Mouse (Mus musculus) cerebellum, adult 11-12 months (tissue): ENCODE results near the gene Ccdc97.
A peak's percentile ranks its signal among the peaks of the same experiment; 100 is the strongest.

ENCODE experiments used
- DNase-seq: peaks from one replicate; pipeline ENCODE4 v3.0.0; 2022

Gene Ccdc97

GRCm38 (mm10) chr7:25719761-25720610 is 1.1 kb upstream of the Ccdc97 start:
- peak; percentile 65 for DNase-seq

DNA sequence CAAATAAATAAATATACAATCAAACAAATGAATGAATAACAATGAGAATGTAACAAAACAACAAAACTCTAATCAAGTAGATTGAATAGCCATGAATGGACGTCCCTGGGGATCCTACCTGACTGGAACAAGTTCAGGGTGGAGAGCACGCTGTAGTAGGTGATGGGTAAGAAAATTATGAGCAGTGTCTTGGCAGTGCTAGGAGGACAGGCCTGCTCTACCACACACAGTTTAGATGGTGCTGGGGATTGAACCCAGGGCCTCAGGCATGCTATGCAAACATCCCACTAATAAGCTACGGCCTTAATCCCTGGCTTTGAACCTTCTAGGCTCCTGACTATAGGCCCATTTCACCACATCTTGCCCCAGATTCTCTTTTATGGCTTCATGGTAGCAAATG is 1.4 kb downstream of the Ccdc97 start:
- DNase-seq = no peak

DNA sequence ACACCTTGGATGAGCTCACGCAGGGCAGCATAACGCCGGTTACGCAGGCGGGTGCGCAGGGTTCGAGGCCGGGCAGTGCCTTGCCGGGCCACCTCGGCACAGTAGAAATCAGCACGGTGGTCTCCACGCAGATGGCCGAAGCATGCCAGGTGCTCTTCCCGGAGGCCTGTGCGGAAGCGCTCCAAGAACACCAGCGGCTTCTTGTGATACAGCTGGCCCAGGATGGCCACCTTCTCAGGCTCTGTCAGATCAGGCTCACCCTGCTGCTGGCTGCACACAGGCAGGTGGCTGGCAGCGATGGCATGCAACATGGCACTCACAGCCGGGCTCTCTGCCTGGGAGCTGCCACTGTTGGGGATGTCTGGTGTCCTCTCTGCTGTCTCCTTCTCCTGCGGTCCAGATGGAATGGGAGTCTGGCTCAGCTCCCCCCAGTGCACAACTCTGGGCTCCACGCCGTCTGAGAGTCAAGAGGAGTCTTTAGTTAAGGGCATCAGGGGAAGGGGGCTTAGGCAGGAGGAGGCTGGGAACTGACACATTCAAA is 3.1 kb downstream of the Ccdc97 start:
- no peak for DNase-seq

- DNase-seq = no peak
Measured at GRCm38 (mm10) chr7:25714581-25714980, 4.3 kb downstream of the Ccdc97 start.

- DNase-seq = no peak
Measured at GRCm38 (mm10) chr7:25712801-25713200, 6.1 kb downstream of the Ccdc97 start.

DNA sequence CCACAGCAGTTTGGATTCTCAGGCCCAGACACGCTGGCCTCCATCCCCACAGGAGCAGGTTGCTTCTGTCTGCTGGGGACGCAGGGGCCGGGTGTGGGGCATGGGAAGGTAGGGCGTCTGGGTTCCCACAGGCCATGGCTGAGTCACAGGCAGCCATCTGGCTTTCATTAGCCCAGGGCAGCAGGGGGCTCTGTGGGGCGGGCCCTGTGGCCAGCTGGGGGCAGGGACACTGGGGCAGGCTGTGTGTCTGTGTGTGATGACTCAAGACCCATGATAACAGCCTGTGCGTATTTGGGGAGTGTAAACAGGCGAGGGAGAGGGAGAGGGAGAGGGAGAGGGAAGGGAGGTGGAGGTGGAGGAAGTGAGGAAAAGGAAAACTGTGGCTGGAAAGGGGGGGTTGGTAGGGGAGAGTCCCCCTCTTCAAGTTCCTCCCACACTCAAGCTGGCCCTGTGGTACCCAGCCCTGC is 7.1 kb downstream of the Ccdc97 start:
- DNase-seq = peak; percentile 74

DNA sequence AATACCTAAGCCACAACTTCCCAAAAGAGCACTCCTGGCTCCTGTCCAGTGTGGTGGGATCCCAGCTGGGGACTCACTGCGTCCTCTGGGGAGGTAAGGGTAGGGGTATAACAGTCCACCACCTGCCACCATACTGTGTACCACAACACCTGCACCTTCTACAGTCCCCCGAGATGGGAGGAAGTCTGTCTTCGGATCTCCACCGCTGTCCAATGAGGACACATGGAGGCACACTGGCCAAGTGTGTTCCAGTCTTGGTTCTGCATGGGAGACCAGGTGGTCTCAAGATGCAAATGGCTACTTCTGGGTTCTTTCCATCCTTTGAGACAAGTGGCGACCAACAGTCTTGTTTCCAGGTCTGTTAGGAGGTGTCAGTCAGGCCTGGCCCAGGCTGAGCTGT is 7.7 kb downstream of the Ccdc97 start:
- no peak for DNase-seq

GRCm38 (mm10) chr7:25710519-25711130 is 8.3 kb downstream of the Ccdc97 start:
- DNase-seq = no peak

GRCm38 (mm10) chr7:25709961-25710360 is 8.9 kb downstream of the Ccdc97 start:
- no peak for DNase-seq

DNA sequence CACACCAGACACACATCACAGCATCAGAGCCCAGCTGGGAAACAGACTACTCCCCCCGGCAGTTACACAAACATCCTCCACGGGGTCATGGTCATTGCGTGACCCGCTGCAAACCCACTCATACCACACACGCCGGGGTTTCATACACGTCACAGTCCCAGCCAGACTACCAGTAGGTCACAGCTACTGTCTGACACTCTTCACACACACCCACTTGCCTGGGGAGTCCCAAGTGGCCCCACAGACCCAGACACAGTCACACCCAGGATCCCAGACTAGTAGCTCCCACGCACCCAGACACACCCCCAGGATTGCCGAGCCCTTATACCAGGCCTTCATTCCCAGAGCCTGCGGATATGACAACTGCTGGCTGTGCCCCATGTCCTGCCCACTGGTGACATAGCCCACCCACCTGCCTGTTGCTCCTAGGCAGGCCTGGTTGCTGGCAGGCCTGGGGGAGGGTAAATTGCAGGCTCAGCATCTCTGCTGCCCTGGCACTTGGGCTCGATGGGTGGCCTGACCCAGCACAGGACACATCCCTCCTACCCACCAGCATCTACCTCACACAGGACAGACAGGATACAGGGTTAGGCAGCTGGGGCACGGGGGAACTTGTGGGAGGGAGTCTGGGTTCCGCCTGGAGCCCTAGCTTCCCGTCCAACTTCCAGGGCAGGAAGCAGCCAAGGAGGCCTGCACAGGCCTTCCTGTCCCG is 11.2 kb downstream of the Ccdc97 start:
- DNase-seq = no peak

DNA sequence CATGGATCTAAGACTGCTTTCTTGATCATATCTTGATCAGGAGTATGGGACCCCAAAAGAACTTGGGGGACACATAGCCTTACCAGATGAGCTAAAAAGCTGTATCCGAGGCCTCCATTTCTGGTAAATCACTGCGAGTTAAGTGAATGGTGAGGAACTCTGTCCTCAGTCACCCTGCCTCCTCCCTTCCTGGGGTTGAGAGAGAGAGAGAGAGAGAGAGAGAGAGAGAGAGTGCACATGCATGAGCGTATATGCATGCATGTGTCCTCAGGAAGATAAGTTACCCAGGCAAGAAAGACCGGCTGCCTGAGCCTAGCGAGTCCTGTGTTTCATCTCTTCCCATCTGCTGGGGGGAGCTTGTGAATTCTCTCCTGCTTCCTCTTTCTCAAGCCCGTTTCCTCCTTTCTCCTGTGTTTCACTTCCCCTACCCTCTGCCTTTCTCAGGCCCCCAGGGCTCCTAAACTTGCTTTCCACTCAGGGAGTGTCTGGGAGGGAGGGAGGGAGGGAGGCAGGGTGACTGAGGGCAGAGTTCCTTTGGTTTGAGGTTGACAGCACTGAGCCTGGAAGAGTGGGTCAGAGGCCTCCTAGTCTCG is 12.2 kb downstream of the Ccdc97 start:
- DNase-seq = no peak

DNA sequence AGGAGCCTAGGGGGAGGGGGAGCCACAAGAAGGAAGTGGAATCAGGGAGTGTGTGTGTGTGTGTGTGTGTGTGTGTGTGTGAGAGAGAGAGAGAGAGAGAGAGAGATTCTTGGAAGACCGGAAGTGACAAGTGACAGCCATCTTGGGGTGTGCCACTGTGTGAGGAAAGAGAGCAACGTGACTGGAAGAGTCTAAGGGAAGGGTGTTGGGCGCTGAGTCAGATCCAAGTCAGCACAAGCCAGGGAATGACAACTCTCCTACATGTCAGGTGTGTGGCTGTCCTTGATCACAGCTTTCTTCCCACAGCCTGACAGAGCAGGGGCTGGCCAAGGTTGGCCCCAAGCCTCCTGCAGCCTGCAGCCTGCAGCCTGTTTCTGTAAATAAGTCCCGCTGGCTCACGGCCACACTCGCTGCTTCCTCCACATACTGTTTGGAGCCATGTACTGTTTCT is 13.1 kb downstream of the Ccdc97 start:
- no peak for DNase-seq

- DNase-seq = no peak
Measured at GRCm38 (mm10) chr7:25704716-25705364, 14.0 kb downstream of the Ccdc97 start.

DNA sequence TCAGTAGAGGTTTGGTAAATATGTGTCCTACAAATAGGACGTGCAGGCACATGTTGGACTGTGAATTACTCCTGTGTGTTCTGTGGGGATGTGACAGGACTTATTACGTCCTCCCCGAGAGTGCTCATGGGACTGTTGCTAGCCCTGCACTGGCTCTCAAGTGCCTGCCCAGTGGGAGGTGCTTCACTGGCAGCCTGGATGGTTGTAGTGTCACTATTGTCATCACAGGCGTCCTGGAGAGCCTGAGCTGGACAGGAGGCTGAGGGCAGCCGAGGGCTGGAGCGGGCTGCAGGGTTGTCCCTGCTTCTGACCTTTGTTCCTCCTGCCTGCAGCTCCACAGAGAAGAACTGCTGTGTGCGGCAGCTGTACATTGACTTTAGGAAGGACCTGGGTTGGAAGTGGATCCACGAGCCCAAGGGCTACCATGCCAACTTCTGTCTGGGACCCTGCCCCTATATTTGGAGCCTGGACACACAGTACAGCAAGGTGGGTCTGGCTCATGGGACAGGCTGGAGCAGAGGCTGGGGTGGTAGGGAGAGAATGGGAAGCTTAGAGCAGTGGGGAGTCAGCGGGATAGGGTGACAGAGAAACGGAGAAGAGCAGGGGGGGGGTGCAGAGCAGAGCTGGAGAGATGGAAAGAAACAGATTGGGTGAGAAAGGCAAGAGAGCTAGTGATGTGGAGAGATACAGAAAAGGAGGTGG is 14.9 kb downstream of the Ccdc97 start:
- DNase-seq = no peak

DNA sequence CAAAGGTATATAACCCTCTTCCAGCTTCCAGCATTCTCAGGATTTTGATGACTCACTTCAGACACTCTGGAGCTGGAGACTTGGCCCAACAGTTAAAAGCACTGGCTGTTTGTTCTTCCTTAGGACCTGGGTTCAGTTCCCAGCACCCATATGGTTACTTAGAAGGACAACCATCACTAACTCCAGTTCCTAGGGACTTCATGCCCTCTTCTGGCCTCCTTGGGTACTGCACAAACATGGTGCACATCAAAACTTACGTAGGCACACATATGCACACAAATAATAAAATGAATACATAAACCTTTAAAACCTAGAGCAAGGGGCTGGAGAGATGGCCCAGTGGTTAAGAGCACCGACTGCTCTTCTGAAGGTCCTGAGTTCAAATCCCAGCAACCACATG is 16.5 kb downstream of the Ccdc97 start:
- DNase-seq = no peak

- DNase-seq = no peak
Measured at GRCm38 (mm10) chr7:25700732-25701131, 18.2 kb downstream of the Ccdc97 start.

GRCm38 (mm10) chr7:25699851-25700250 is 19.0 kb downstream of the Ccdc97 start:
- no peak for DNase-seq

- DNase-seq = no peak
Measured at GRCm38 (mm10) chr7:25694104-25694503, 24.8 kb downstream of the Ccdc97 start.

GRCm38 (mm10) chr7:25690051-25690450 is 28.8 kb downstream of the Ccdc97 start:
- DNase-seq = no peak

GRCm38 (mm10) chr7:25689603-25690021 is 29.3 kb downstream of the Ccdc97 start:
- DNase-seq = no peak

DNA sequence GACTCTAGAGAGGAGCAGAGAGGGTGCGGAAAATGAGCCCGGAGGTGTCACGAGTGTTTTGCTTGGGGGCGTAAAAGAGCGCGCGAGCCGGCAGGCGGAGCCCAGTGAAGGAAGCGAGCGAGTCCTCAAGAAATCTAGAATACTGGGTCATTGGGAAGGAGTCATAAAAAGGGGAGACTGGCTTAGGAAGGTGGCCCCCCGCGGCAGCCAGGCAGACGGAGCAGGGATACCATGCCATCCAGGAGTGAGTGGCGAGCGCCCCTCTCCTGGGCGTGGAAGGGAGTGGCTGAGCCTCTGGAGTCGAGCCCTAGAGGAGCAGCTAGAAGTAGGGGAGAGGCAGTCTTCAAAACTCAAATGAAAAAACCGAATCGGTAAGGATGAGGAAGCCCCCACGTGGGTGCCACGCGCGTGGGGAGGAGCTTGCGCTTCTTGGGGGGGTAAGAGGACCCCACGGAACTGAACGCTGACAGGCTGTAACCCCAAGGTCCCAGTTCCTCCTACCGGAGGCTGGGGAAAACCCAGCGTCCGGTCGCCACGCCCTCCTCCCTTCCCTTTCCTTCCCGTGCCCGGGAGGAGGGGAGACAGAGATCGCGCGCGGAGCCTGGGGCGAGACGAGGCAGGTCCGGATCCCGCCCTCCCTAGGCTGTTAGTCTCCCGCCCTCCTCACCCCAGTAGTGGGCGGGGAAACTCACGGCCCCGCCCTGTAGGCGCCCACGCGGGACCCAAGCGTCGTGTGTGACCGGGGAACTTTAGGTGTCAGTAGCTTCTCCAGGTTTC is 29.9 kb downstream of the Ccdc97 start:
- DNase-seq = no peak
